Mouse (Mus musculus) hindbrain, embryonic 14.5 days (tissue): ENCODE measurements around the gene Gmfg. TPM values are rescaled to one million over a fixed set of nuclear protein-coding genes. Genes with fewer than 3 reads are reported as not detected.

ENCODE experiments used
- ATAC-seq: fragments of 200-750 bp; cut with Nextera tagmentation; 2 replicates; pipeline ENCODE4 v1.8.0; 2017; ENCODE audit warnings: moderate number of reproducible peaks, mild to moderate bottlenecking, moderate TSS enrichment, moderate library complexity; ENCODE audit not compliant: low FRiP score
- DNase-seq: peaks from one replicate; pipeline ENCODE4 v3.0.0-alpha.2; 2015; ENCODE audit warnings: low spot score
- H3K27ac ChIP-seq: fragments of 300-500 bp; sonication (generic); 2 replicates; pipeline ENCODE4 v1.5.1; 2014; ENCODE audit warnings: mild to moderate bottlenecking, moderate library complexity
- H3K27me3 ChIP-seq: fragments of 300-500 bp; sonication (generic); 2 replicates; pipeline ENCODE4 v1.6.1; 2014; ENCODE audit warnings: mild to moderate bottlenecking, low read length, mixed read lengths; ENCODE audit not compliant: control insufficient read depth, insufficient read depth
- H3K36me3 ChIP-seq: fragments of 300-500 bp; sonication (generic); replicated peaks from 2 replicates; pipeline ENCODE4 v1.6.1; 2014; ENCODE audit not compliant: control insufficient read depth, insufficient read depth
- H3K4me1 ChIP-seq: fragments of 300-500 bp; sonication (generic); replicated peaks from 2 replicates; pipeline ENCODE4 v1.6.1; 2014; ENCODE audit warnings: antibody characterized with exemption, low read length, mixed read lengths; ENCODE audit not compliant: control insufficient read depth, insufficient read depth
- H3K4me2 ChIP-seq: fragments of 300-500 bp; sonication (generic); replicated peaks from 2 replicates; pipeline ENCODE4 v1.6.1; 2014; ENCODE audit warnings: mild to moderate bottlenecking, moderate library complexity
- H3K4me3 ChIP-seq: fragments of 300-500 bp; sonication (generic); replicated peaks from 2 replicates; pipeline ENCODE4 v1.5.1; 2014; ENCODE audit warnings: mild to moderate bottlenecking, low read length
- H3K9ac ChIP-seq: fragments of 300-500 bp; sonication (generic); 2 replicates; pipeline ENCODE4 v1.6.1; 2014
- H3K9me3 ChIP-seq: fragments of 300-500 bp; sonication (generic); 2 replicates; pipeline ENCODE4 v1.6.1; 2016; ENCODE audit warnings: low read length; ENCODE audit not compliant: control insufficient read depth
- WGBS: fragments of 180-500 bp; shearing (Covaris S2); extraction: QIAGEN DNeasy Blood & Tissue Kit; methylation state at CpG from one replicate; pipeline ENCODE4 v1.1.7; 2014; 5-methylcytosine and 5-hydroxymethylcytosine counted together
- polyA plus RNA-seq: library from polyadenylated mRNA; unstranded; fragments of >200 nt; fragmentation: Nextera tagmentation; extraction: Ambion mirVana; gene quantifications from 2 replicates; pipeline ENCODE4 v1.2.1, GENCODE M21; 2014

Gene Gmfg
- polyA plus RNA-seq, 1 experiment from 2014 or later: 6.6 TPM

DNA sequence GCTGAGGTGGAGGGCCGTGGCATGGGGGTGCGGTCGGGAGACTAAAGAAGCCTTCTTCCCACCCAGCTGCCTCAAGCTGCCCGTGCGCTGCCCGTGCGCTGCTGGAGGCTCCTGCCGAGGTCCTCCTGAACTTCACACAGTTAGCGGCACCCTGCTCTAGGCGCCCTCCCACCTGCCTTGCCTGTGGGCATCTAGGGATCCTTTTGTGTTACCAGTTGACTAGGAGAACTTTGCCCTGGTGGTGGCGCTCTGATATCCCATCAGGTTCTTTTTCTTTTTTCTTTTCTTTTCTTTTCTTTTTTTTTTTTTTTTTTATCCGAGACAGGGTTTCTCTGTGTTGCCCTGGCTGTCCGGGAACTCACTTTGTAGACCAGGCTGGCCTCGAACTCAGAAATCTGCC is 53.7 kb downstream of the Gmfg start:
- Histone ChIP-seq H3K9ac (no peak overlapping the region), H3K27ac (no peak overlapping the region), H3K9me3 (no peaks in the 10 kb centered on the region), H3K27me3 (peaks cover 19% of the 10 kb centered on the region; the same call in 1 of the 2 replicates), H3K4me1 (peaks cover 8% of the 10 kb centered on the region), H3K4me3 (no peak overlapping the region), H3K36me3 (no peaks in the 10 kb centered on the region), H3K4me2 (0 out of 2 replicates have a peak overlapping the region, but pooled peaks have one; percentile 11)
- WGBS: 36% methylated on average over 13 of the region's 14 CpGs
- ATAC-seq (no peak), DNase-seq (no peak)

DNA sequence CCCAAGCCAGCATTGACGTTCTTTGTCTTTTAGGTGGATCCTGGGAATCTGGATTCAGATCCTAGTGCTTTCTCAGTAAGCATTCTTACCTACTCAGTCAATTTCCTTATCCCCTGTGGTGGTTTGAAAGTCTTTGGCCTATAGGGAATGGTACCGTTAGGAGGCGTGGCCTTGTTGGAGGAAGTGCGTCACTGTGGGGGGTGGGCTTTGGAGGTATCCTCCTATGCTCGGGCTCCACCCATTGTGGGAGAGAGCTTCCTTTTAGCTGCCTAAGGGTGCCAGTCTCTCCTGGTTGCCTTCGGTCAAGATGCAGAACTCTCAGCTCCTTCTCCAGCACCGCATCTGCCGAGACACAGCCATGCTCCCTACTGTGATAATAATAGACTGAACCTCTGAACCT is 55.1 kb downstream of the Gmfg start:
- ATAC-seq: no peak
- DNase-seq: no peak
- Histone ChIP-seq H3K27me3 (peaks cover 13% of the 10 kb centered on the region; the same call in 1 of the 2 replicates), H3K4me2 (no peak overlapping the region), H3K4me1 (peaks cover 8% of the 10 kb centered on the region), H3K9me3 (no peaks in the 10 kb centered on the region), H3K4me3 (no peak overlapping the region), H3K36me3 (no peaks in the 10 kb centered on the region), H3K9ac (no peak overlapping the region), H3K27ac (no peak overlapping the region)
- 90% methylated on average over 8 of the region's 8 CpGs for WGBS

DNA sequence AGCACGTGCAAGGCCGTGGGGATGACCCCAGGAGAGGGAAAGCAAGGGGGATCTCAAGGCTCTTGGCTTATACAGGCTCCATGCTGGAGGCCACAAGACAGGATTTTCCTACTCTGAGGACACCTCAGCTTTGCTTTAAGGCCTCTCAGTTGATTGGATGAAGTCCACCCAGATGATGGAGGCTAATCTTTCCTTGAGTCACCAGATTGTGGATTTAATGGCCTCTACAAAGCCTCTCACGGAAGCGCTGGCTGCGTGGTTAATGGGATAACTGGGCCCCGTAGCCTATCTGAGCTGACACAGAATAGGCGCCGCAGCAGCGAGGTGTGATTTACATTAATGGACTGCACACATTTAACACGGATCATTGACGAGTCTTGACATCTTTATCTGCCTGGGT is 58.2 kb downstream of the Gmfg start:
- H3K4me1 ChIP-seq: no peaks in the 10 kb centered on the region
- no peak overlapping the region for H3K4me3 ChIP-seq
- ATAC-seq: no peak
- H3K36me3 ChIP-seq: no peaks in the 10 kb centered on the region
- H3K27me3 ChIP-seq: no peaks in the 10 kb centered on the region
- DNase-seq: peak; percentile 35
- no peak overlapping the region for H3K4me2 ChIP-seq
- no peak overlapping the region for H3K27ac ChIP-seq
- peak overlapping the region; percentile 20; the same call in 1 of the 2 replicates for H3K9ac ChIP-seq
- H3K9me3 ChIP-seq: no peaks in the 10 kb centered on the region
- WGBS: 64% methylated on average over 11 of the region's 11 CpGs

Other genes starting within 250 kb of the Gmfg start
- gene Eid2, start 169.6 kb upstream of the Gmfg start, polyA plus RNA-seq: 8.8 and 11.3 TPM in 2 replicates
- gene Eid2b, start 159.7 kb upstream of the Gmfg start, polyA plus RNA-seq: 33.8 and 35.2 TPM in 2 replicates
- gene Selenov, start 146.3 kb upstream of the Gmfg start, polyA plus RNA-seq: 0.74 and 0.91 TPM in 2 replicates
- gene Dll3, start 135.2 kb upstream of the Gmfg start, polyA plus RNA-seq: 19.1 and 21.0 TPM in 2 replicates
- 125 and 137 TPM in 2 replicates for gene Timm50, start 125.4 kb upstream of the Gmfg start, polyA plus RNA-seq
- gene Supt5, start 98.7 kb upstream of the Gmfg start, polyA plus RNA-seq: 75.2 and 78.3 TPM in 2 replicates
- gene Rps16, start 86.8 kb upstream of the Gmfg start, polyA plus RNA-seq: 521 and 677 TPM in 2 replicates
- gene Plekhg2, start 64.8 kb upstream of the Gmfg start, polyA plus RNA-seq: 21.5 and 25.5 TPM in 2 replicates
- 3.0 and 3.7 TPM in 2 replicates for gene Zfp36, start 57.2 kb upstream of the Gmfg start, polyA plus RNA-seq
- 39.2 and 44.5 TPM in 2 replicates for gene Med29, start 44.7 kb upstream of the Gmfg start, polyA plus RNA-seq
- 73.9 and 74.3 TPM in 2 replicates for gene Paf1, start 44.5 kb upstream of the Gmfg start, polyA plus RNA-seq
- 25.5 and 28.7 TPM in 2 replicates for gene Lrfn1, start 14.5 kb downstream of the Gmfg start, polyA plus RNA-seq
- gene Ifnl2, start 73.0 kb downstream of the Gmfg start, polyA plus RNA-seq: not detected in 2 replicates
- gene Ifnl3, start 85.4 kb downstream of the Gmfg start, polyA plus RNA-seq: not detected in 2 replicates
- gene Sycn, start 103.4 kb downstream of the Gmfg start, polyA plus RNA-seq: not detected in 2 replicates
- gene Nccrp1, start 109.8 kb downstream of the Gmfg start, polyA plus RNA-seq: 0.12 and 0.13 TPM in 2 replicates
- 26.8 and 27.6 TPM in 2 replicates for gene Samd4b, start 160.7 kb downstream of the Gmfg start, polyA plus RNA-seq
- 13.2 and 14.2 TPM in 2 replicates for gene Pak4, start 160.7 kb downstream of the Gmfg start, polyA plus RNA-seq
- gene Acp7, start 193.9 kb downstream of the Gmfg start, polyA plus RNA-seq: 0.33 and 0.51 TPM in 2 replicates